Mouse (Mus musculus): ENCODE results near the gene Spaca7. TPM values are rescaled to one million over a fixed set of nuclear protein-coding genes. Genes with fewer than 3 reads are reported as not detected.

The Spaca7 gene
- not detected for polyA plus RNA-seq (2017; shearing (Covaris generic))

GRCm38 (mm10) chr8:12572814-12573534 lies at the start of gene Spaca7:
Gene Spaca7, plus strand, starts transcription at chr8:12573029.

Other genes with a start within 250 kb of the Spaca7 start
- not detected for gene Sox1, start 177.7 kb upstream of the Spaca7 start, polyA plus RNA-seq (2017; shearing (Covaris generic))
- gene Tubgcp3, start 99.2 kb downstream of the Spaca7 start, polyA plus RNA-seq (2017; shearing (Covaris generic)), result 75.5 TPM
- gene Atp11a, start 184.0 kb downstream of the Spaca7 start, polyA plus RNA-seq (2017; shearing (Covaris generic)), result 5.2 TPM

All from inflammation-experienced regulatory T-cells, adult 16 weeks (primary cell).